Mouse (Mus musculus) heart, embryonic 13.5 days (tissue): ENCODE measurements around the gene Ccdc36. TPM values are rescaled to one million over a fixed set of nuclear protein-coding genes. Genes with fewer than 3 reads are reported as not detected.

ENCODE experiments used
- ATAC-seq: fragments of 200-750 bp; cut with Nextera tagmentation; 2 replicates; pipeline ENCODE4 v1.8.0; 2017; ENCODE audit warnings: moderate TSS enrichment; ENCODE audit not compliant: insufficient number of reproducible peaks, low FRiP score, low TSS enrichment; ENCODE audit errors: extremely low read depth
- H3K27ac ChIP-seq: fragments of 300-500 bp; sonication (generic); replicated peaks from 2 replicates; pipeline ENCODE4 v1.5.1; 2015; ENCODE audit warnings: moderate library complexity, mild to moderate bottlenecking, inconsistent platforms
- H3K27me3 ChIP-seq: fragments of 300-500 bp; sonication (generic); replicated peaks from 2 replicates; pipeline ENCODE4 v1.6.1; 2015; ENCODE audit warnings: mild to moderate bottlenecking, inconsistent platforms
- H3K36me3 ChIP-seq: fragments of 300-500 bp; sonication (generic); 2 replicates; pipeline ENCODE4 v1.6.1; 2015; ENCODE audit warnings: mild to moderate bottlenecking, inconsistent platforms
- H3K4me1 ChIP-seq: fragments of 300-500 bp; sonication (generic); 2 replicates; pipeline ENCODE4 v1.6.1; 2015; ENCODE audit warnings: inconsistent platforms
- H3K4me2 ChIP-seq: fragments of 300-500 bp; sonication (generic); 2 replicates; pipeline ENCODE4 v1.6.1; 2015; ENCODE audit warnings: inconsistent platforms, mild to moderate bottlenecking, moderate library complexity
- H3K4me3 ChIP-seq: fragments of 300-500 bp; sonication (generic); 2 replicates; pipeline ENCODE4 v1.5.1; 2015; ENCODE audit warnings: moderate library complexity, mild to moderate bottlenecking, inconsistent platforms
- H3K9ac ChIP-seq: fragments of 300-500 bp; sonication (generic); 2 replicates; pipeline ENCODE4 v1.6.1; 2015; ENCODE audit warnings: inconsistent platforms, mild to moderate bottlenecking, moderate library complexity
- H3K9me3 ChIP-seq: fragments of 300-500 bp; sonication (generic); 2 replicates; pipeline ENCODE4 v1.6.1; 2016; ENCODE audit warnings: inconsistent platforms
- WGBS: fragments of 180-500 bp; shearing (Covaris S2); methylation state at CpG from one replicate; pipeline ENCODE4 v1.1.7; 2015; ENCODE audit warnings: mixed read lengths; 5-methylcytosine and 5-hydroxymethylcytosine counted together
- polyA plus RNA-seq: library from polyadenylated mRNA; unstranded; fragments of >200 nt; fragmentation: Nextera tagmentation; extraction: Ambion mirVana; gene quantifications from 2 replicates; pipeline ENCODE4 v1.2.1, GENCODE M21; 2015

Ccdc36 gene
- polyA plus RNA-seq, result 0.71 and 0.80 TPM in 2 replicates

GRCm38 (mm10) chr9:108428384-108428783, at the start of gene Ccdc36:
Ccdc36 (minus strand) TSS chr9:108428484.
- ATAC-seq, result no peak
- Histone ChIP-seq H3K27me3 (no peaks in the 10 kb centered on the region), H3K9ac (no peak within 1 kb of the TSS), H3K4me1 (no peaks in the 10 kb centered on the region), H3K4me2 (no peak within 1 kb of the TSS), H3K9me3 (no peaks in the 10 kb centered on the region), H3K36me3 (no peaks in the 10 kb centered on the region), H3K27ac (no peak within 1 kb of the TSS), H3K4me3 (no peak within 1 kb of the TSS)

- Histone ChIP-seq H3K4me2 (no peak overlapping the region), H3K4me1 (peaks cover 9% of the 10 kb centered on the region), H3K9ac (no peak overlapping the region), H3K27ac (no peak overlapping the region), H3K36me3 (no peaks in the 10 kb centered on the region), H3K27me3 (no peaks in the 10 kb centered on the region), H3K9me3 (no peaks in the 10 kb centered on the region), H3K4me3 (no peak overlapping the region)
- ATAC-seq, result no peak
- 80% methylated on average over 1 of the region's 1 CpGs for WGBS
These were observed 46.2 kb upstream of the Ccdc36 start for GRCm38 (mm10) chr9:108474528-108474927.

DNA sequence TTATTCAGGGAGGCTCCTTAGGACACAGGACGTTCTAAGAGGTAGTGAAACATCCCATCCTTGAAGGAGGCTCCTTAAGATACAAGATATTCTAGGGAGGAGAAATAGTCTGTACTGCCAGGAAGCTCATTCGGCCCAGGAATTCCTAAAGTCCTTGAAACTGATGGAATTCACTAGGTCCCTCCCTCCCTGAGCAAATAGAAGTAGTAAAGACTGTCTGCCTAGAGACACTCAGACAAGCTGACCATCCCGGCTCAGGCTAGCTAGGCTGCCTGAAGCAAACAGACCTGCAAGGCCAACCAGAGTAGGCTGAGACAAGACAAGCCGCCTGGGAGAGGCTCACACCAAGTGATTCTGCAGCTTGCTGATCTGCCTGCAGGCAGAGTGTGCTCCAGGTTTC, 41.6 kb upstream of the Ccdc36 start:
- Histone ChIP-seq H3K4me2 (no peak overlapping the region), H3K4me3 (no peak overlapping the region), H3K27me3 (no peaks in the 10 kb centered on the region), H3K9ac (no peak overlapping the region), H3K9me3 (no peaks in the 10 kb centered on the region), H3K27ac (no peak overlapping the region), H3K4me1 (no peaks in the 10 kb centered on the region), H3K36me3 (peaks cover 31% of the 10 kb centered on the region)
- WGBS, result 60% methylated on average over 4 of the region's 4 CpGs
- ATAC-seq, result no peak

DNA sequence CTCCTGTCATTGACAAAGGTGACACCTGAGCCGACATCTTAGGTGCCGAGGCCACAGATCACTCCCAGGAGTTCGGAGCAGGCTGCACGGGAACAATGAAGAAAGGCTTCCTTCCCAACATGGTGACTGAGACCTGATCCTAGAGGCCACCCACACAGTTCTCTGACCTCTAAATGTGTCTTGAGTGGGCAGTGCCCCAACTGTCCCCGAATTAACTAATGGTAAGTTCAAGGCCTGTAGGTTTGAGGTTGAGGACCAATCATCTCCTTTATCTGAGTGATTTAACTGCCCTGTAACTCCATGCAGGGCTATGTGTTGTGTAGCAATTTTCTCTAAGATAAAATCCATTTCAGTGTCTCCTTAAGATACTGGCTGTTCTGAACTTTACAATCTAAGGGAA, 41.1 kb upstream of the Ccdc36 start:
- no peaks in the 10 kb centered on the region for H3K9me3 ChIP-seq
- H3K9ac ChIP-seq, result no peak overlapping the region
- no peak for ATAC-seq
- H3K4me1 ChIP-seq, result no peaks in the 10 kb centered on the region
- H3K27me3 ChIP-seq, result no peaks in the 10 kb centered on the region
- peaks cover 35% of the 10 kb centered on the region for H3K36me3 ChIP-seq
- no peak overlapping the region for H3K4me3 ChIP-seq
- no peak overlapping the region for H3K4me2 ChIP-seq
- no peak overlapping the region for H3K27ac ChIP-seq
- WGBS, result 68% methylated on average over 5 of the region's 5 CpGs

DNA sequence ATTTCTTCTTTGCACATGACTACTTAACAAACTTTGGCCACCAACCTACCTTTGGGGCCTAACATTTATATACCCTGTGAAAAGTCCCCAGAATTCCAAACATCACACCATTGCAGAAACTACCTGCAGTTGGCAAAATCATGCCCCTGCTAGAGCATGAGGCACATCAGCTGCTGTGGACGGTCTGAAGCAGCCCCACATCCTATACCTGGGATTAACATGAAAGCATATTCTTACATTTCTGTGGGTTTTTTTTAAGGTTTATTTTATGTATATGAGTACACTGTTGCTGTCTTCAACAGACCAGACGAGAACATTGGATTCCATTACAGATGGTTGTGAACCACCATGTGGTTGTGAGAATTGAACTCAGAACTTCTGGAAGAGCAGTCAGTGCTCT, 37.9 kb upstream of the Ccdc36 start:
- no peak overlapping the region for H3K9ac ChIP-seq
- no peak overlapping the region for H3K4me2 ChIP-seq
- ATAC-seq, result no peak
- H3K9me3 ChIP-seq, result no peaks in the 10 kb centered on the region
- WGBS, result 86% methylated on average over 2 of the region's 2 CpGs
- H3K36me3 ChIP-seq, result peaks cover 53% of the 10 kb centered on the region
- no peak overlapping the region for H3K27ac ChIP-seq
- no peaks in the 10 kb centered on the region for H3K27me3 ChIP-seq
- no peak overlapping the region for H3K4me3 ChIP-seq
- peaks cover 20% of the 10 kb centered on the region for H3K4me1 ChIP-seq

- no peak overlapping the region for H3K4me3 ChIP-seq
- H3K27ac ChIP-seq, result no peak overlapping the region
- no peak overlapping the region for H3K4me2 ChIP-seq
- H3K9ac ChIP-seq, result no peak overlapping the region
- no peaks in the 10 kb centered on the region for H3K9me3 ChIP-seq
- no peak for ATAC-seq
- H3K27me3 ChIP-seq, result no peaks in the 10 kb centered on the region
- peaks cover 53% of the 10 kb centered on the region for H3K36me3 ChIP-seq
- H3K4me1 ChIP-seq, result peaks cover 28% of the 10 kb centered on the region
- 94% methylated on average over 9 of the region's 9 CpGs for WGBS
These were observed 35.4 kb upstream of the Ccdc36 start for GRCm38 (mm10) chr9:108463713-108464112.

GRCm38 (mm10) chr9:108462192-108462591, 33.9 kb upstream of the Ccdc36 start:
- Histone ChIP-seq H3K27me3 (no peaks in the 10 kb centered on the region), H3K27ac (peak overlapping the region; percentile 92), H3K9ac (peak overlapping the region; percentile 26; the same call in 1 of the 2 replicates), H3K9me3 (no peaks in the 10 kb centered on the region), H3K4me3 (peak overlapping the region; percentile 85), H3K4me2 (peak overlapping the region; percentile 89), H3K36me3 (peaks cover 46% of the 10 kb centered on the region), H3K4me1 (peaks cover 28% of the 10 kb centered on the region)
- 70% methylated on average over 10 of the region's 10 CpGs for WGBS
- ATAC-seq, result no peak

DNA sequence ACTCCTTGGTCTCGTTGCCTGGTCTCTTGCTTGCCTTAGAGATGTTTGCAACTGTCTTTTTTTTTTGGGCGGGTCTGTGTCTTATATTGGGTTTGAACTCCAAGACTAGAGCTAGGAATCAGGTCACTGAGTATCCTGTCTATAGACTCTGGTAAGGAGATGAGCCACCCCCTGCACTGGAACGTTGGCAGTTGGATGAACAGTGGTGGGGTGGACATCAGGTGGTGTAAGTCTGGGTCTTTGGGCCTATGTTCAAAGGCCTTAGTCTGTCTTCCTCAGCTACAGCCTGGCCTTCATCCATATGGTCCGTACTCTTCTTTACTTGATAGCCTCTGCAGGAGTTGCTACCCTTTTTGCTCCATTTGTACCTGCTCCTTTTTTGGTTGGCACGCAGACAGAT, 33.4 kb upstream of the Ccdc36 start:
- Histone ChIP-seq H3K4me2 (peak overlapping the region; percentile 89), H3K9me3 (no peaks in the 10 kb centered on the region), H3K9ac (peak overlapping the region; percentile 97), H3K27ac (peak overlapping the region; percentile 92), H3K4me3 (peak overlapping the region; percentile 85), H3K4me1 (peaks cover 28% of the 10 kb centered on the region), H3K36me3 (peaks cover 41% of the 10 kb centered on the region), H3K27me3 (no peaks in the 10 kb centered on the region)
- no peak for ATAC-seq
- WGBS, result 86% methylated on average over 5 of the region's 5 CpGs

DNA sequence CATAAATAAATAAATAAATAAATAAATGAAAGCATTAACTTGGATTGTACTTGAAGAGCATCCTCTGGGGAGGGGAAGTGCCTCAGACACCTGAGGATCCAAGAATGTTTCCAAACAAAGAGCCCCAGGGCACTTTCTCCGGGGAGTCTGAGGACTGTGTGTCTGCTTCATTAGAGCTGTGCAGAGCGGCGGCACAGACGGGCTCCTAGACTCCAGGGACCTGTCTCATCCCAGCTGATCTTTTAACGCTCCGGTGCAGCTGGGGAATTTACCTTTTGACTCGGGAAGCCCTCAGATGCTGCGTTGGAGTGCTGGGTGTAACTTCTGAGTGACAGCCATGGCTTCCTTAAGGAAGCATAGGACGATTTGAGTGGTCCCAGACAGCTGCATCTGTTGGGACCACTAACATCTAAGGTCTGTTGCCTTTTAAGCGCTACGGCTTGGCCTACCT, 32.9 kb upstream of the Ccdc36 start, which contains the start of gene Klhdc8b:
TSS of gene Klhdc8b (minus strand) at position 401 of the 451 bp plus-strand sequence.
- H3K9ac ChIP-seq, result peak within 1 kb of the TSS; percentile 97
- peaks cover 28% of the 10 kb centered on the region for H3K4me1 ChIP-seq
- whole genome bisulfite sequencing, result 22% methylated on average over 11 of the region's 11 CpGs
- no peaks in the 10 kb centered on the region for H3K27me3 ChIP-seq
- peak within 1 kb of the TSS; percentile 85 for H3K4me3 ChIP-seq
- H3K36me3 ChIP-seq, result peaks cover 36% of the 10 kb centered on the region
- ATAC-seq, result no peak
- H3K4me2 ChIP-seq, result peak within 1 kb of the TSS; percentile 89
- peak within 1 kb of the TSS; percentile 92 for H3K27ac ChIP-seq
- H3K9me3 ChIP-seq, result no peaks in the 10 kb centered on the region

GRCm38 (mm10) chr9:108460319-108461178, 32.3 kb upstream of the Ccdc36 start, which contains the start of gene Ccdc71:
Ccdc71 (plus strand) TSS chr9:108460527.
- no peaks in the 10 kb centered on the region for H3K27me3 ChIP-seq
- ATAC-seq, result peak; percentile 74
- H3K36me3 ChIP-seq, result peaks cover 29% of the 10 kb centered on the region
- H3K27ac ChIP-seq, result peak within 1 kb of the TSS; percentile 92
- peak within 1 kb of the TSS; percentile 97 for H3K9ac ChIP-seq
- peaks cover 28% of the 10 kb centered on the region for H3K4me1 ChIP-seq
- H3K4me3 ChIP-seq, result peak within 1 kb of the TSS; percentile 85
- H3K4me2 ChIP-seq, result peak within 1 kb of the TSS; percentile 89
- H3K9me3 ChIP-seq, result no peaks in the 10 kb centered on the region
- under 1% methylated on average over 52 of the region's 52 CpGs for WGBS

DNA sequence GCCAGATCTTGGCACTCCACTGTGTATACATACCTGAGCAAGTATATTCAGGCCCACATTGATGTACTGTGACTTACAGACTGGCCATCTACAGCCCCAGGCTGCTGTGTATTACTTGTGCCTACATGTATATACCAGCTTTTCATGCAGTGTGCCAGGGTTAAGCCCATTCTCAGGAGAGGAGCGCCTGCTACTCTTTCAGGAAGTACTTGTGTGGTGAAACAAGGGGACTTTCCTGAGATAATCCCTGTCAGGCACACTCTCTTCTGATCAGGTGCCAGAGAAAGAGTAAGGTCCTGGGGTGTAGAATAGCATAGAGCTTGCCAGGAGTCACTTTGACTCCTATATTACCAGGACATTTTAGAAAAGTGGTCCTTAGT, 31.6 kb upstream of the Ccdc36 start:
- Histone ChIP-seq H3K27ac (peak overlapping the region; percentile 92), H3K4me3 (peak overlapping the region; percentile 85), H3K27me3 (no peaks in the 10 kb centered on the region), H3K4me2 (peak overlapping the region; percentile 89), H3K9me3 (no peaks in the 10 kb centered on the region), H3K9ac (peak overlapping the region; percentile 97; the same call in 1 of the 2 replicates), H3K4me1 (peaks cover 28% of the 10 kb centered on the region), H3K36me3 (peaks cover 23% of the 10 kb centered on the region)
- 65% methylated on average over 1 of the region's 1 CpGs for WGBS
- no peak for ATAC-seq
